Mouse (Mus musculus): Measurements from ENCODE around the gene Gabra4. TPM values are rescaled to one million over a fixed set of nuclear protein-coding genes. Genes with fewer than 3 reads are reported as not detected.
A peak's percentile ranks its signal among the peaks of the same experiment; 100 is the strongest.

Gene Gabra4
- polyA plus RNA-seq (2012; rRNA removed) (0.02 TPM in 2 replicates), polyA plus RNA-seq (2014; fragmentation: Nextera tagmentation; extraction: Ambion mirVana) (not detected in 2 replicates)

DNA sequence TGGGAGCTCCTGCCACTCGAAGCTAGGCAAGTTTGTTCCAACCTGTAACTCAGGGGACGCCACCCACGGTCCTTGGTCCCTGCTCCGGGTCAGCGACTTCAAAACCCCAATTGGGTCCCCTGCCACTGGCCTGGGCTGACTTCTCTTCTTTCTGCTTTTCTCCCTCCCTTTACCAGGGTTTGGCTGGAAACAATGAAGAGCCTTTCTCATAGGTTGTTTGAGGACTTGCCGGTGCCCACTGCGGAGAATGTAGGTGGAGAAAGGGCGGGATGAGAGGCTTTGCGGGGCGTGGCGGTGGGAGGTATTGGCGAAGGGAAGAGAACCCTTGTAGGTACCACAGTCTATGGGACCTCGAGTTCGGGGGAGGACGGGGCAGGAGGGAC lies at the start of gene Gabra4:
Gene Gabra4 (minus strand): TSS at position 194 of the 383 bp plus-strand sequence.
- Histone ChIP-seq H3K4me1 (replicated peaks; ENCODE audit: control insufficient read depth in 2 of 2, insufficient read depth in 2 of 2, low read length in 1 of 2) (no peaks in the 10 kb centered on the region), H3K27me3 (ENCODE audit: control insufficient read depth, insufficient read depth, low read length) (peaks cover 13% of the 10 kb centered on the region), H3K9ac (replicated peaks) (no peak within 1 kb of the TSS), H3K4me3 (ENCODE audit: insufficient read depth in 1 of 2, low read depth in 2 of 2, low read length in 2 of 2) (peak within 1 kb of the TSS; percentile 21 to 35; a peak in 3 of 4 replicates), H3K27ac (no peak within 1 kb of the TSS), H3K36me3 (replicated peaks; ENCODE audit: control insufficient read depth, insufficient read depth, low read depth) (no peaks in the 10 kb centered on the region), H3K4me2 (ENCODE audit: low read depth) (peak within 1 kb of the TSS; percentile 52), H3K9me3 (ENCODE audit: control insufficient read depth, low read length) (no peaks in the 10 kb centered on the region)
- 2% methylated on average over 15 of the region's 15 CpGs for WGBS (ENCODE audit: insufficient replicate concordance)
- ATAC-seq (ENCODE audit: insufficient read depth) (no peak), DNase-seq (ENCODE audit: low read depth in 3 of 3, low spot score in 3 of 3) (no peak)
- TF ChIP-seq EP300 (IDR thresholded peaks at IDR 0.05; ENCODE audit: low read depth) (no peak), CTCF (IDR thresholded peaks at IDR 0.05; ENCODE audit: low read depth) (no peak)

GRCm38 (mm10) chr5:71701273-71701614 lies 43.1 kb upstream of the Gabra4 start:
- Histone ChIP-seq H3K4me3 (ENCODE audit: insufficient read depth in 1 of 2, low read depth in 2 of 2, low read length in 2 of 2) (peak overlapping the region in 1 of 2 experiments; percentile 41; a peak in 1 of 4 replicates), H3K4me1 (replicated peaks; ENCODE audit: control insufficient read depth in 2 of 2, insufficient read depth in 2 of 2, low read length in 1 of 2) (no peaks in the 10 kb centered on the region; a peak in 1 of 4 replicates), H3K27ac (no peak overlapping the region), H3K36me3 (replicated peaks; ENCODE audit: control insufficient read depth, insufficient read depth, low read depth) (no peaks in the 10 kb centered on the region), H3K4me2 (ENCODE audit: low read depth) (peak overlapping the region; percentile 6; the same call in 1 of the 2 replicates), H3K27me3 (ENCODE audit: control insufficient read depth, insufficient read depth, low read length) (peaks cover 3% of the 10 kb centered on the region), H3K9ac (replicated peaks) (no peak overlapping the region), H3K9me3 (ENCODE audit: control insufficient read depth, low read length) (no peaks in the 10 kb centered on the region)
- DNase-seq (ENCODE audit: low read depth in 3 of 3, low spot score in 3 of 3): no peak
- TF ChIP-seq EP300 (IDR thresholded peaks at IDR 0.05; ENCODE audit: low read depth): no peak
- no peak for TF ChIP-seq CTCF (IDR thresholded peaks at IDR 0.05; ENCODE audit: low read depth)
- no peak for ATAC-seq (ENCODE audit: insufficient read depth)
- 2% methylated on average over 6 of the region's 6 CpGs for WGBS (ENCODE audit: insufficient replicate concordance)

DNA sequence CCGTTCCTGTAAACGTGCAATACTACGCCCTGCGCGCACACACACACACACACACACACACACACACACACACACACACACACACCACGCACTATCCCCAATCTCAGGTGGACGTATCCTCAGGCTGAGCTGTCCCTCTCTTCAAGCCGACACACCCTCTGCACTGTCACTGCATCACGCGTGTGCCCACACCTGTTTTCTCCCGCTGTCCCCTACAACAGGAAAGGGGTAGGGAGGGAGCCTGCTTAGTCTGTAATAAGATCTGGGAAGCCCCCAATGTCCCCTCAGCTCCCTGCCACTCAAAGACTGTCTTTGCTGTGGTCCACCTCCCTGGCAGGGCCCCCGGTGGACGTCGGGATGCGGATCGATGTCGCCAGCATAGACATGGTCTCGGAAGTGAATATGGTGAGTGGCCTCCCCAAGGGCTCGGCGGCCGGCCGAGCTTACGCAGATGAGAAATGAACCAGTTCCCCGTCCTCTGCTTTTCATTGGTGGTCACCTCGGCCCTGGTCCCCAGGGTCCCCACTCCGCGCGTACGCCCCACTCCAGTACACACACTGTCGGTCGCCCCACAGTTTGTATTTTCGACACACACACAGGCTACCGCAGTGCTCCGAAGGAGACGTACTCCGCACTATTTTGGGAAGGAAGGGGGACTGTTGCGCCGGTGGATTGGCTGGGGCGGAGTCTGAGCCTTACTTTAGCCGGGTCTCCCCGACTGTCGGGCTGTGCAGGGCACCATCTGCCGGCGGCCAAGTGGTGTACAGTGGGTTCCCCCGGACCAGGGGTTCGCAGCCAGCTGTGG lies 42.6 kb upstream of the Gabra4 start:
- H3K4me3 ChIP-seq (ENCODE audit: insufficient read depth in 1 of 2, low read depth in 2 of 2, low read length in 2 of 2): peak overlapping the region in 1 of 2 experiments; percentile 41; a peak in 2 of 4 replicates
- TF ChIP-seq EP300 (IDR thresholded peaks at IDR 0.05; ENCODE audit: low read depth) (no peak), CTCF (IDR thresholded peaks at IDR 0.05; ENCODE audit: low read depth) (peak; percentile 21; the same call in 1 of the 2 replicates)
- 2% methylated on average over 46 of the region's 46 CpGs for WGBS (ENCODE audit: insufficient replicate concordance)
- peak overlapping the region; percentile 6 for H3K4me2 ChIP-seq (ENCODE audit: low read depth)
- no peaks in the 10 kb centered on the region; a peak in 1 of 4 replicates for H3K4me1 ChIP-seq (replicated peaks; ENCODE audit: control insufficient read depth in 2 of 2, insufficient read depth in 2 of 2, low read length in 1 of 2)
- H3K9ac ChIP-seq (replicated peaks): no peak overlapping the region
- H3K9me3 ChIP-seq (ENCODE audit: control insufficient read depth, low read length): no peaks in the 10 kb centered on the region
- no peak for ATAC-seq (ENCODE audit: insufficient read depth)
- no peaks in the 10 kb centered on the region for H3K36me3 ChIP-seq (replicated peaks; ENCODE audit: control insufficient read depth, insufficient read depth, low read depth)
- peaks cover 3% of the 10 kb centered on the region for H3K27me3 ChIP-seq (ENCODE audit: control insufficient read depth, insufficient read depth, low read length)
- H3K27ac ChIP-seq: no peak overlapping the region
- DNase-seq (ENCODE audit: low read depth in 3 of 3, low spot score in 3 of 3): no peak

DNA sequence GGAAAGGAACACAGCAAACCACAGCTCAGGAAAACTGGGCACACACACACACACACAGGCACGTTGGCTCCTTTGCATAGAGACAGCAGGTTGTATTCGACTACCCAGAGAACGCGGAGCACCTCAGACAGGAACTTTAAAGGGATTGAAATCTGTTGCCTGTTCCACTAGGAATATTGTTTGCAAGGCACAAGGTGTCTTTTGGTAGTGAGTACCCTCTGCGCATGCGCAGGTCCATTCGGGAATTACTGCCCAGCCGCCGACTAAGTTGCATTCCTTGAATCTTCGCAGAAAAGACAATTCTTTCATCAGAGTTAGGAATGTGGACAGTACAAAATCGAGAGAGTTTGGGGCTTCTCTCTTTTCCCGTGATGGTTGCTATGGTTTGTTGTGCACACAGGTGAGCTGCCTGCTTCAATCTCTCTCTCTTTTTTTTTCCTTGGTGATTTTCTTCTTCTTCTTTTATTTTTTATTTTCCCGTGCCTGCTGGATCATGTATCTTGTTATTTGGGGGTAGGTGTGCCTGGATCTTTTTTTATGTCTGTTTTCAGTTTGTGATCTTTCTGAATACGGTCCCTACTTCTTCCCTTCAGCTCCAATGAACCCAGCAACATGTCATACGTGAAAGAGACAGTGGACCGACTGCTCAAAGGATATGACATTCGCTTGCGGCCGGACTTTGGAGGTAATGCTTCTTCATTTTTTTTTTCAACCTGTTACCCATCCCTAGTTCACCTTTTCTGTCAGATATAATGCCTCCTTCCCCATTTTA lies 41.8 kb upstream of the Gabra4 start:
- no peak for ATAC-seq (ENCODE audit: insufficient read depth)
- 3% methylated on average over 19 of the region's 19 CpGs for WGBS (ENCODE audit: insufficient replicate concordance)

GRCm38 (mm10) chr5:71665593-71665992 lies 7.5 kb upstream of the Gabra4 start:
- Histone ChIP-seq H3K9ac (replicated peaks) (no peak overlapping the region), H3K27me3 (ENCODE audit: control insufficient read depth, insufficient read depth, low read length) (no peaks in the 10 kb centered on the region), H3K4me2 (ENCODE audit: low read depth) (no peak overlapping the region), H3K27ac (no peak overlapping the region), H3K9me3 (ENCODE audit: control insufficient read depth, low read length) (no peaks in the 10 kb centered on the region), H3K4me3 (ENCODE audit: insufficient read depth in 1 of 2, low read depth in 2 of 2, low read length in 2 of 2) (no peak overlapping the region), H3K4me1 (replicated peaks; ENCODE audit: control insufficient read depth in 2 of 2, insufficient read depth in 2 of 2, low read length in 1 of 2) (no peaks in the 10 kb centered on the region), H3K36me3 (replicated peaks; ENCODE audit: control insufficient read depth, insufficient read depth, low read depth) (no peaks in the 10 kb centered on the region)
- ATAC-seq (ENCODE audit: insufficient read depth) (no peak), DNase-seq (ENCODE audit: low read depth in 3 of 3, low spot score in 3 of 3) (no peak)
- 46% methylated on average over 4 of the region's 4 CpGs for WGBS (ENCODE audit: insufficient replicate concordance)
- TF ChIP-seq CTCF (IDR thresholded peaks at IDR 0.05; ENCODE audit: low read depth) (no peak), EP300 (IDR thresholded peaks at IDR 0.05; ENCODE audit: low read depth) (no peak)

More for the DNA sequence above, 41.8 kb upstream of the Gabra4 start:
- Histone ChIP-seq H3K4me1 (replicated peaks; ENCODE audit: control insufficient read depth in 2 of 2, insufficient read depth in 2 of 2, low read length in 1 of 2) (no peaks in the 10 kb centered on the region; a peak in 1 of 4 replicates), H3K9me3 (ENCODE audit: control insufficient read depth, low read length) (no peaks in the 10 kb centered on the region), H3K4me3 (ENCODE audit: insufficient read depth in 1 of 2, low read depth in 2 of 2, low read length in 2 of 2) (no peak overlapping the region), H3K27me3 (ENCODE audit: control insufficient read depth, insufficient read depth, low read length) (peaks cover 3% of the 10 kb centered on the region), H3K9ac (replicated peaks) (no peak overlapping the region), H3K36me3 (replicated peaks; ENCODE audit: control insufficient read depth, insufficient read depth, low read depth) (no peaks in the 10 kb centered on the region), H3K4me2 (ENCODE audit: low read depth) (no peak overlapping the region; the same call in 1 of the 2 replicates), H3K27ac (no peak overlapping the region)
- DNase-seq (ENCODE audit: low read depth in 3 of 3, low spot score in 3 of 3): no peak
- TF ChIP-seq CTCF (IDR thresholded peaks at IDR 0.05; ENCODE audit: low read depth) (no peak), EP300 (IDR thresholded peaks at IDR 0.05; ENCODE audit: low read depth) (no peak)

Data from liver, embryonic 14.5 days (tissue).